Mouse (Mus musculus): ENCODE data around the gene Bud31. TPM values are rescaled to one million over a fixed set of nuclear protein-coding genes. Genes with fewer than 3 reads are reported as not detected.
A peak's percentile ranks its signal among the peaks of the same experiment; 100 is the strongest.

The Bud31 gene
- total and polyA plus RNA-seq, 3 experiments: 155 to 282 (median 211) TPM

- Histone ChIP-seq H3K4me1 (ENCODE audit: control insufficient read depth in 1 of 2, insufficient read depth in 2 of 2) (peaks cover 10 to 50% of the 10 kb centered on the region in 2 experiments; a peak in 2 of 4 replicates), H3K27me3 (replicated peaks) (no peaks in the 10 kb centered on the region), H3K9me3 (replicated peaks; ENCODE audit: low read length) (no peaks in the 10 kb centered on the region), H3K36me3 (replicated peaks in 1 of 2; ENCODE audit: control insufficient read depth in 1 of 2, insufficient read depth in 1 of 2, low read length in 1 of 2) (peaks cover 45 to 67% of the 10 kb centered on the region in 2 experiments), H3K4me2 (ENCODE audit: insufficient read depth, low read depth, poor library complexity, severe bottlenecking) (peak overlapping the region; percentile 49; the same call in 1 of the 2 replicates), H3K9ac (ENCODE audit: insufficient read depth, low read depth) (peak overlapping the region; percentile 99), H3K79me2 (replicated peaks; ENCODE audit: control insufficient read depth, extremely low read depth, insufficient read depth, poor library complexity, severe bottlenecking) (peaks cover 73% of the 10 kb centered on the region), H3K4me3 (replicated peaks in 1 of 3; ENCODE audit: low read depth in 2 of 3, low read length in 2 of 3, poor library complexity in 1 of 3) (peak overlapping the region; percentile 71 to 98 (median 86)), H3K27ac (ENCODE audit: insufficient read depth, low read depth) (no peak overlapping the region; the same call in 1 of the 2 replicates)
- in situ Hi-C loops (cut with MboI; ENCODE audit: low pct_ligation_motif_present, low pct_unique_long_range_greater_than_20kb, low sequenced_read_pairs): no loop called here
- no peak for TF ChIP-seq TBP (conservative IDR thresholded peaks at IDR 0.05; ENCODE audit: low read depth, low read length)
- no peak for TF ChIP-seq POLR2A (IDR thresholded peaks at IDR 0.05; ENCODE audit: low read depth, low read length)
- no peak for TF ChIP-seq TCF12 (IDR thresholded peaks at IDR 0.05; ENCODE audit: low read depth, low read length)
- no peak for TF ChIP-seq ZNF384 (IDR thresholded peaks at IDR 0.05; ENCODE audit: low read depth, low read length)
- no peak for TF ChIP-seq SMC3 (IDR thresholded peaks at IDR 0.05; ENCODE audit: low read depth, low read length)
- TF ChIP-seq USF2 (conservative IDR thresholded peaks at IDR 0.05; ENCODE audit: low read depth, low read length): no peak
- no peak for TF ChIP-seq ZC3H11A (IDR thresholded peaks at IDR 0.05; ENCODE audit: low read depth, low read length)
- dilution Hi-C loops (cut with MboI; ENCODE audit: extremely low pct_ligation_motif_present, extremely low pct_unique_long_range_greater_than_20kb, low sequenced_read_pairs): no loop called here
- no peak for DNase-seq (ENCODE audit: extremely low read depth)
Measured at GRCm38 (mm10) chr5:145140611-145141010, 449 bp downstream of the Bud31 start.

- Histone ChIP-seq H3K27ac (ENCODE audit: insufficient read depth, low read depth) (no peak overlapping the region), H3K4me2 (ENCODE audit: insufficient read depth, low read depth, poor library complexity, severe bottlenecking) (no peak overlapping the region), H3K9me3 (replicated peaks; ENCODE audit: low read length) (no peaks in the 10 kb centered on the region), H3K4me1 (ENCODE audit: control insufficient read depth in 1 of 2, insufficient read depth in 2 of 2) (peaks cover 0 to 16% of the 10 kb centered on the region in 2 experiments; a peak in 1 of 4 replicates), H3K4me3 (replicated peaks in 1 of 3; ENCODE audit: low read depth in 2 of 3, low read length in 2 of 3, poor library complexity in 1 of 3) (no peak overlapping the region), H3K36me3 (replicated peaks in 1 of 2; ENCODE audit: control insufficient read depth in 1 of 2, insufficient read depth in 1 of 2, low read length in 1 of 2) (peaks cover 86 to 97% of the 10 kb centered on the region in 2 experiments), H3K79me2 (replicated peaks; ENCODE audit: control insufficient read depth, extremely low read depth, insufficient read depth, poor library complexity, severe bottlenecking) (peaks cover 6% of the 10 kb centered on the region), H3K27me3 (replicated peaks) (no peaks in the 10 kb centered on the region), H3K9ac (ENCODE audit: insufficient read depth, low read depth) (no peak overlapping the region)
- dilution Hi-C loops (cut with MboI; ENCODE audit: extremely low pct_ligation_motif_present, extremely low pct_unique_long_range_greater_than_20kb, low sequenced_read_pairs) (no loop called here), in situ Hi-C loops (cut with MboI; ENCODE audit: low pct_ligation_motif_present, low pct_unique_long_range_greater_than_20kb, low sequenced_read_pairs) (no loop called here)
- DNase-seq (ENCODE audit: extremely low read depth): no peak
- TF ChIP-seq MEF2A (IDR thresholded peaks at IDR 0.05; ENCODE audit: borderline replicate concordance, low read depth, low read length): no peak
Measured at GRCm38 (mm10) chr5:145147748-145148147, 7.6 kb downstream of the Bud31 start.

GRCm38 (mm10) chr5:145149294-145149693 is 9.1 kb downstream of the Bud31 start:
- dilution Hi-C loops (cut with MboI; ENCODE audit: extremely low pct_ligation_motif_present, extremely low pct_unique_long_range_greater_than_20kb, low sequenced_read_pairs): no loop called here
- 0 out of 2 replicates have a peak, but pooled peaks have one; percentile 60 for TF ChIP-seq POLR2AphosphoS2 (IDR thresholded peaks at IDR 0.05; ENCODE audit: low read depth, low read length)
- TF ChIP-seq GABPA (IDR thresholded peaks at IDR 0.05; ENCODE audit: insufficient replicate concordance, low read depth, low read length): no peak
- TF ChIP-seq CHD2 (IDR thresholded peaks at IDR 0.05; ENCODE audit: low read length): no peak
- TF ChIP-seq POLR2A (IDR thresholded peaks at IDR 0.05; ENCODE audit: low read depth, low read length): no peak

More at GRCm38 (mm10) chr5:145149294-145149693, 9.1 kb downstream of the Bud31 start:
- in situ Hi-C loops (cut with MboI; ENCODE audit: low pct_ligation_motif_present, low pct_unique_long_range_greater_than_20kb, low sequenced_read_pairs): no loop called here
- Histone ChIP-seq H3K4me2 (ENCODE audit: insufficient read depth, low read depth, poor library complexity, severe bottlenecking) (no peak overlapping the region), H3K27ac (ENCODE audit: insufficient read depth, low read depth) (no peak overlapping the region), H3K79me2 (replicated peaks; ENCODE audit: control insufficient read depth, extremely low read depth, insufficient read depth, poor library complexity, severe bottlenecking) (no peaks in the 10 kb centered on the region), H3K9ac (ENCODE audit: insufficient read depth, low read depth) (no peak overlapping the region), H3K36me3 (replicated peaks in 1 of 2; ENCODE audit: control insufficient read depth in 1 of 2, insufficient read depth in 1 of 2, low read length in 1 of 2) (peaks cover 85 to 97% of the 10 kb centered on the region in 2 experiments), H3K27me3 (replicated peaks) (no peaks in the 10 kb centered on the region), H3K9me3 (replicated peaks; ENCODE audit: low read length) (no peaks in the 10 kb centered on the region), H3K4me3 (replicated peaks in 1 of 3; ENCODE audit: low read depth in 2 of 3, low read length in 2 of 3, poor library complexity in 1 of 3) (no peak overlapping the region), H3K4me1 (ENCODE audit: control insufficient read depth in 1 of 2, insufficient read depth in 2 of 2) (peaks cover 0 to 8% of the 10 kb centered on the region in 2 experiments; a peak in 1 of 4 replicates)
- no peak for DNase-seq (ENCODE audit: extremely low read depth)
